Mouse (Mus musculus): Measurements from ENCODE around the gene Pdia3. TPM values are rescaled to one million over a fixed set of nuclear protein-coding genes. Genes with fewer than 3 reads are reported as not detected.

Pdia3 gene
- polyA plus RNA-seq, 1 experiment from 2014 or later = 416 TPM

GRCm38 (mm10) chr2:121415591-121415990 is 2.0 kb downstream of the Pdia3 start:
- 90% methylated on average over 3 of the region's 3 CpGs for WGBS
- peak overlapping the region; percentile 98 for H3K4me3 ChIP-seq (replicated peaks)
- H3K9ac ChIP-seq = peak overlapping the region; percentile 100; the same call in 1 of the 2 replicates
- H3K36me3 ChIP-seq (replicated peaks) = peaks cover 35% of the 10 kb centered on the region
- no peaks in the 10 kb centered on the region for H3K9me3 ChIP-seq
- peaks cover 32% of the 10 kb centered on the region for H3K4me1 ChIP-seq
- H3K4me2 ChIP-seq = peak overlapping the region; percentile 67
- H3K27ac ChIP-seq = no peak overlapping the region
- no peak for ATAC-seq (ENCODE audit: low FRiP score)
- H3K27me3 ChIP-seq = no peaks in the 10 kb centered on the region

- Histone ChIP-seq H3K4me1 (peaks cover 32% of the 10 kb centered on the region), H3K4me3 (replicated peaks) (no peak overlapping the region), H3K27me3 (no peaks in the 10 kb centered on the region), H3K9me3 (no peaks in the 10 kb centered on the region), H3K27ac (no peak overlapping the region), H3K4me2 (peak overlapping the region; percentile 67; the same call in 1 of the 2 replicates), H3K9ac (peak overlapping the region; percentile 29; the same call in 1 of the 2 replicates), H3K36me3 (replicated peaks) (peaks cover 38% of the 10 kb centered on the region)
- ATAC-seq (ENCODE audit: low FRiP score) = no peak
- WGBS = 95% methylated on average over 6 of the region's 6 CpGs
Observed at GRCm38 (mm10) chr2:121416356-121416755, 2.8 kb downstream of the Pdia3 start.

- no peak overlapping the region for H3K4me3 ChIP-seq (replicated peaks)
- 93% methylated on average over 3 of the region's 3 CpGs for WGBS
- ATAC-seq (ENCODE audit: low FRiP score) = no peak
Observed at GRCm38 (mm10) chr2:121418476-121418875, 4.9 kb downstream of the Pdia3 start.

GRCm38 (mm10) chr2:121423166-121423565 is 9.6 kb downstream of the Pdia3 start:
- no peak overlapping the region for H3K9ac ChIP-seq
- H3K4me1 ChIP-seq = no peaks in the 10 kb centered on the region
- H3K27ac ChIP-seq = no peak overlapping the region
- H3K4me2 ChIP-seq = no peak overlapping the region
- no peaks in the 10 kb centered on the region for H3K9me3 ChIP-seq
- no peak overlapping the region for H3K4me3 ChIP-seq (replicated peaks)
- no peak for ATAC-seq (ENCODE audit: low FRiP score)
- no peaks in the 10 kb centered on the region for H3K27me3 ChIP-seq
- WGBS = 97% methylated on average over 2 of the region's 2 CpGs
- H3K36me3 ChIP-seq (replicated peaks) = peaks cover 74% of the 10 kb centered on the region

More at GRCm38 (mm10) chr2:121418476-121418875, 4.9 kb downstream of the Pdia3 start:
- no peak overlapping the region for H3K27ac ChIP-seq
- H3K36me3 ChIP-seq (replicated peaks) = peaks cover 57% of the 10 kb centered on the region
- H3K4me1 ChIP-seq = peaks cover 26% of the 10 kb centered on the region
- H3K9me3 ChIP-seq = no peaks in the 10 kb centered on the region
- H3K9ac ChIP-seq = no peak overlapping the region
- H3K4me2 ChIP-seq = no peak overlapping the region
- H3K27me3 ChIP-seq = no peaks in the 10 kb centered on the region

- H3K9me3 ChIP-seq = no peaks in the 10 kb centered on the region
- WGBS = 95% methylated on average over 2 of the region's 2 CpGs
- H3K27me3 ChIP-seq = no peaks in the 10 kb centered on the region
- no peak for ATAC-seq (ENCODE audit: low FRiP score)
- no peak overlapping the region for H3K27ac ChIP-seq
- H3K4me1 ChIP-seq = no peaks in the 10 kb centered on the region
- H3K9ac ChIP-seq = no peak overlapping the region
- H3K36me3 ChIP-seq (replicated peaks) = peaks cover 81% of the 10 kb centered on the region
- H3K4me2 ChIP-seq = no peak overlapping the region
- H3K4me3 ChIP-seq (replicated peaks) = no peak overlapping the region
Observed at GRCm38 (mm10) chr2:121425890-121426289, 12.3 kb downstream of the Pdia3 start.

- Histone ChIP-seq H3K36me3 (replicated peaks) (peaks cover 96% of the 10 kb centered on the region), H3K4me3 (replicated peaks) (no peak overlapping the region), H3K4me1 (no peaks in the 10 kb centered on the region), H3K9ac (no peak overlapping the region), H3K9me3 (no peaks in the 10 kb centered on the region), H3K27me3 (no peaks in the 10 kb centered on the region), H3K27ac (no peak overlapping the region), H3K4me2 (no peak overlapping the region)
- no peak for ATAC-seq (ENCODE audit: low FRiP score)
- 100% methylated on average over 1 of the region's 1 CpGs for WGBS
Observed at GRCm38 (mm10) chr2:121434854-121435253, 21.3 kb downstream of the Pdia3 start.

- no peak overlapping the region for H3K9ac ChIP-seq
- H3K27me3 ChIP-seq = peaks cover 30% of the 10 kb centered on the region
- no peak overlapping the region for H3K27ac ChIP-seq
- H3K36me3 ChIP-seq (replicated peaks) = peaks cover 52% of the 10 kb centered on the region
- no peaks in the 10 kb centered on the region for H3K9me3 ChIP-seq
- ATAC-seq (ENCODE audit: low FRiP score) = no peak
- H3K4me1 ChIP-seq = peaks cover 19% of the 10 kb centered on the region
- no peak overlapping the region for H3K4me2 ChIP-seq
- WGBS = 76% methylated on average over 4 of the region's 4 CpGs
- H3K4me3 ChIP-seq (replicated peaks) = no peak overlapping the region
Observed at GRCm38 (mm10) chr2:121439746-121440145, 26.2 kb downstream of the Pdia3 start.

- Histone ChIP-seq H3K9me3 (no peaks in the 10 kb centered on the region), H3K27ac (no peak overlapping the region), H3K9ac (no peak overlapping the region), H3K27me3 (peaks cover 30% of the 10 kb centered on the region), H3K36me3 (replicated peaks) (peaks cover 39% of the 10 kb centered on the region), H3K4me3 (replicated peaks) (no peak overlapping the region), H3K4me1 (peaks cover 19% of the 10 kb centered on the region), H3K4me2 (no peak overlapping the region)
- 57% methylated on average over 5 of the region's 5 CpGs for WGBS
- no peak for ATAC-seq (ENCODE audit: low FRiP score)
Observed at GRCm38 (mm10) chr2:121440834-121441605, 27.4 kb downstream of the Pdia3 start.

- peak overlapping the region; percentile 41 for H3K4me3 ChIP-seq (replicated peaks)
- no peak overlapping the region for H3K27ac ChIP-seq
- H3K36me3 ChIP-seq (replicated peaks) = peaks cover 34% of the 10 kb centered on the region
- H3K27me3 ChIP-seq = peaks cover 30% of the 10 kb centered on the region
- H3K4me1 ChIP-seq = peaks cover 19% of the 10 kb centered on the region
- H3K9me3 ChIP-seq = no peaks in the 10 kb centered on the region
- 10% methylated on average over 11 of the region's 11 CpGs for WGBS
- ATAC-seq (ENCODE audit: low FRiP score) = 0 out of 2 replicates have a peak, but pooled peaks have one; percentile 13
- peak overlapping the region; percentile 46 for H3K9ac ChIP-seq
- H3K4me2 ChIP-seq = peak overlapping the region; percentile 72
Observed at GRCm38 (mm10) chr2:121441800-121442199, 28.2 kb downstream of the Pdia3 start.

- H3K36me3 ChIP-seq (replicated peaks) = peaks cover 27% of the 10 kb centered on the region
Observed at GRCm38 (mm10) chr2:121442259-121443067, 28.9 kb downstream of the Pdia3 start.

GRCm38 (mm10) chr2:121443068-121443349 is 29.4 kb downstream of the Pdia3 start:
- Histone ChIP-seq H3K9ac (0 out of 2 replicates have a peak overlapping the region, but pooled peaks have one; percentile 12), H3K36me3 (replicated peaks) (peaks cover 22% of the 10 kb centered on the region)
- ATAC-seq (ENCODE audit: low FRiP score) = no peak

More at GRCm38 (mm10) chr2:121442259-121443067, 28.9 kb downstream of the Pdia3 start:
- H3K9ac ChIP-seq = peak overlapping the region; percentile 46
- no peak overlapping the region for H3K27ac ChIP-seq
- no peaks in the 10 kb centered on the region for H3K9me3 ChIP-seq
- WGBS = 2% methylated on average over 30 of the region's 30 CpGs
- peak overlapping the region; percentile 41 for H3K4me3 ChIP-seq (replicated peaks)
- ATAC-seq (ENCODE audit: low FRiP score) = peak; percentile 72
- H3K4me2 ChIP-seq = peak overlapping the region; percentile 72
- peaks cover 19% of the 10 kb centered on the region for H3K4me1 ChIP-seq
- H3K27me3 ChIP-seq = peaks cover 30% of the 10 kb centered on the region

GRCm38 (mm10) chr2:121444178-121444577 is 30.6 kb downstream of the Pdia3 start, which contains the start of gene Ell3:
TSS of gene Ell3 (minus strand) at chr2:121444278.
- Histone ChIP-seq H3K27ac (no peak within 1 kb of the TSS), H3K4me2 (peak within 1 kb of the TSS; percentile 72; the same call in 1 of the 2 replicates), H3K4me1 (peaks cover 28% of the 10 kb centered on the region), H3K9me3 (no peaks in the 10 kb centered on the region), H3K27me3 (peaks cover 30% of the 10 kb centered on the region), H3K36me3 (replicated peaks) (peaks cover 10% of the 10 kb centered on the region), H3K9ac (no peak within 1 kb of the TSS), H3K4me3 (replicated peaks) (no peak within 1 kb of the TSS)
- WGBS = 86% methylated on average over 1 of the region's 1 CpGs
- no peak for ATAC-seq (ENCODE audit: low FRiP score)

More at GRCm38 (mm10) chr2:121443068-121443349, 29.4 kb downstream of the Pdia3 start:
- Histone ChIP-seq H3K27me3 (peaks cover 30% of the 10 kb centered on the region), H3K27ac (no peak overlapping the region), H3K4me1 (peaks cover 22% of the 10 kb centered on the region), H3K4me2 (peak overlapping the region; percentile 72), H3K9me3 (no peaks in the 10 kb centered on the region), H3K4me3 (replicated peaks) (peak overlapping the region; percentile 41; the same call in 1 of the 2 replicates)
- WGBS = 21% methylated on average over 8 of the region's 8 CpGs

Data from forebrain, embryonic 12.5 days (tissue).